Mouse (Mus musculus): ENCODE results near the gene Cnga3. TPM values are rescaled to one million over a fixed set of nuclear protein-coding genes. Genes with fewer than 3 reads are reported as not detected.

The Cnga3 gene
- polyA plus RNA-seq, 1 experiment from 2014 or later: not detected

GRCm38 (mm10) chr1:37220134-37220907 is 6.1 kb downstream of the Cnga3 start:
- Histone ChIP-seq H3K4me2 (no peak overlapping the region), H3K4me3 (replicated peaks) (no peak overlapping the region), H3K4me1 (replicated peaks) (no peaks in the 10 kb centered on the region), H3K9ac (no peak overlapping the region), H3K27ac (no peak overlapping the region), H3K36me3 (no peaks in the 10 kb centered on the region), H3K27me3 (0 out of 2 replicates have a peak, but pooled peaks cover 4% of the 10 kb centered on the region), H3K9me3 (replicated peaks) (no peaks in the 10 kb centered on the region)
- no peak for ATAC-seq (ENCODE audit: low read depth)
- no peak for DNase-seq
- 38% methylated on average over 6 of the region's 6 CpGs for WGBS (ENCODE audit: insufficient replicate concordance)

GRCm38 (mm10) chr1:37222002-37222401 is 7.8 kb downstream of the Cnga3 start:
- H3K27me3 ChIP-seq: no peaks in the 10 kb centered on the region
- H3K9me3 ChIP-seq (replicated peaks): no peaks in the 10 kb centered on the region
- DNase-seq: no peak
- no peak overlapping the region for H3K4me3 ChIP-seq (replicated peaks)
- H3K4me1 ChIP-seq (replicated peaks): no peaks in the 10 kb centered on the region
- no peak overlapping the region for H3K27ac ChIP-seq
- H3K36me3 ChIP-seq: no peaks in the 10 kb centered on the region
- WGBS (ENCODE audit: insufficient replicate concordance): 47% methylated on average over 7 of the region's 7 CpGs
- no peak overlapping the region for H3K9ac ChIP-seq
- H3K4me2 ChIP-seq: no peak overlapping the region
- no peak for ATAC-seq (ENCODE audit: low read depth)

GRCm38 (mm10) chr1:37230404-37230803 is 16.2 kb downstream of the Cnga3 start:
- Histone ChIP-seq H3K9ac (no peak overlapping the region), H3K36me3 (no peaks in the 10 kb centered on the region), H3K4me1 (replicated peaks) (no peaks in the 10 kb centered on the region), H3K4me2 (no peak overlapping the region), H3K27me3 (no peaks in the 10 kb centered on the region), H3K27ac (no peak overlapping the region), H3K4me3 (replicated peaks) (no peak overlapping the region), H3K9me3 (replicated peaks) (no peaks in the 10 kb centered on the region)
- 54% methylated on average over 6 of the region's 6 CpGs for WGBS (ENCODE audit: insufficient replicate concordance)
- DNase-seq (no peak), ATAC-seq (ENCODE audit: low read depth) (no peak)

- Histone ChIP-seq H3K27me3 (no peaks in the 10 kb centered on the region), H3K4me1 (replicated peaks) (no peaks in the 10 kb centered on the region), H3K4me2 (no peak overlapping the region), H3K27ac (no peak overlapping the region), H3K36me3 (no peaks in the 10 kb centered on the region), H3K9ac (no peak overlapping the region), H3K4me3 (replicated peaks) (no peak overlapping the region), H3K9me3 (replicated peaks) (no peaks in the 10 kb centered on the region)
- 57% methylated on average over 6 of the region's 6 CpGs for WGBS (ENCODE audit: insufficient replicate concordance)
- ATAC-seq (ENCODE audit: low read depth): no peak
- DNase-seq: no peak
These were observed 17.1 kb downstream of the Cnga3 start for GRCm38 (mm10) chr1:37231295-37231701.

- H3K27me3 ChIP-seq: no peaks in the 10 kb centered on the region
- WGBS (ENCODE audit: insufficient replicate concordance): 62% methylated on average over 10 of the region's 10 CpGs
- DNase-seq (no peak), ATAC-seq (ENCODE audit: low read depth) (no peak)
- no peaks in the 10 kb centered on the region for H3K36me3 ChIP-seq
- no peak overlapping the region for H3K4me2 ChIP-seq
- no peak overlapping the region for H3K9ac ChIP-seq
- no peaks in the 10 kb centered on the region for H3K4me1 ChIP-seq (replicated peaks)
- no peak overlapping the region for H3K4me3 ChIP-seq (replicated peaks)
- H3K27ac ChIP-seq: no peak overlapping the region
- no peaks in the 10 kb centered on the region for H3K9me3 ChIP-seq (replicated peaks)
These were observed 24.9 kb downstream of the Cnga3 start for GRCm38 (mm10) chr1:37239045-37239635.

GRCm38 (mm10) chr1:37242253-37242652 is 28.0 kb downstream of the Cnga3 start:
- no peak for DNase-seq

GRCm38 (mm10) chr1:37246476-37246875 is 32.2 kb downstream of the Cnga3 start:
- H3K9ac ChIP-seq: no peak overlapping the region
- no peak for ATAC-seq (ENCODE audit: low read depth)
- H3K36me3 ChIP-seq: no peaks in the 10 kb centered on the region
- H3K27ac ChIP-seq: no peak overlapping the region
- DNase-seq: no peak
- no peaks in the 10 kb centered on the region for H3K4me1 ChIP-seq (replicated peaks)
- H3K9me3 ChIP-seq (replicated peaks): no peaks in the 10 kb centered on the region
- no peak overlapping the region for H3K4me2 ChIP-seq
- no peaks in the 10 kb centered on the region for H3K27me3 ChIP-seq
- WGBS (ENCODE audit: insufficient replicate concordance): 69% methylated on average over 2 of the region's 2 CpGs
- no peak overlapping the region for H3K4me3 ChIP-seq (replicated peaks)

More at GRCm38 (mm10) chr1:37242253-37242652, 28.0 kb downstream of the Cnga3 start:
- Histone ChIP-seq H3K36me3 (no peaks in the 10 kb centered on the region), H3K4me2 (no peak overlapping the region), H3K4me3 (replicated peaks) (no peak overlapping the region), H3K27ac (no peak overlapping the region), H3K4me1 (replicated peaks) (no peaks in the 10 kb centered on the region), H3K9ac (no peak overlapping the region), H3K27me3 (no peaks in the 10 kb centered on the region), H3K9me3 (replicated peaks) (no peaks in the 10 kb centered on the region)
- 41% methylated on average over 8 of the region's 8 CpGs for WGBS (ENCODE audit: insufficient replicate concordance)
- ATAC-seq (ENCODE audit: low read depth): no peak

GRCm38 (mm10) chr1:37248406-37248805 is 34.2 kb downstream of the Cnga3 start:
- Histone ChIP-seq H3K4me2 (no peak overlapping the region), H3K4me3 (replicated peaks) (no peak overlapping the region), H3K27me3 (no peaks in the 10 kb centered on the region), H3K4me1 (replicated peaks) (no peaks in the 10 kb centered on the region), H3K9me3 (replicated peaks) (no peaks in the 10 kb centered on the region), H3K36me3 (no peaks in the 10 kb centered on the region), H3K9ac (no peak overlapping the region), H3K27ac (no peak overlapping the region)
- ATAC-seq (ENCODE audit: low read depth) (no peak), DNase-seq (no peak)
- 16% methylated on average over 2 of the region's 2 CpGs for WGBS (ENCODE audit: insufficient replicate concordance)

- H3K9me3 ChIP-seq (replicated peaks): no peaks in the 10 kb centered on the region
- 32% methylated on average over 5 of the region's 5 CpGs for WGBS (ENCODE audit: insufficient replicate concordance)
- H3K9ac ChIP-seq: no peak overlapping the region
These were observed 36.5 kb downstream of the Cnga3 start for GRCm38 (mm10) chr1:37250643-37251310.

GRCm38 (mm10) chr1:37258443-37258842 is 44.2 kb downstream of the Cnga3 start:
- Histone ChIP-seq H3K9ac (no peak overlapping the region), H3K4me1 (replicated peaks) (no peaks in the 10 kb centered on the region), H3K4me2 (no peak overlapping the region), H3K36me3 (no peaks in the 10 kb centered on the region), H3K4me3 (replicated peaks) (no peak overlapping the region), H3K9me3 (replicated peaks) (peaks cover 4% of the 10 kb centered on the region; the same call in 1 of the 2 replicates), H3K27ac (no peak overlapping the region), H3K27me3 (no peaks in the 10 kb centered on the region)
- no peak for ATAC-seq (ENCODE audit: low read depth)
- no peak for DNase-seq
- 62% methylated on average over 2 of the region's 2 CpGs for WGBS (ENCODE audit: insufficient replicate concordance)

More at GRCm38 (mm10) chr1:37250643-37251310, 36.5 kb downstream of the Cnga3 start:
- DNase-seq (peak; percentile 34), ATAC-seq (ENCODE audit: low read depth) (no peak)
- Histone ChIP-seq H3K4me2 (no peak overlapping the region), H3K4me3 (replicated peaks) (no peak overlapping the region), H3K27ac (no peak overlapping the region), H3K4me1 (replicated peaks) (no peaks in the 10 kb centered on the region), H3K36me3 (no peaks in the 10 kb centered on the region), H3K27me3 (no peaks in the 10 kb centered on the region)

GRCm38 (mm10) chr1:37272464-37272863 is 58.2 kb downstream of the Cnga3 start:
- Histone ChIP-seq H3K9me3 (replicated peaks) (no peaks in the 10 kb centered on the region), H3K27ac (no peak overlapping the region), H3K36me3 (no peaks in the 10 kb centered on the region), H3K4me2 (no peak overlapping the region), H3K27me3 (0 out of 2 replicates have a peak, but pooled peaks cover 4% of the 10 kb centered on the region), H3K4me1 (replicated peaks) (no peaks in the 10 kb centered on the region), H3K4me3 (replicated peaks) (no peak overlapping the region), H3K9ac (no peak overlapping the region)
- WGBS (ENCODE audit: insufficient replicate concordance): 5% methylated on average over 7 of the region's 7 CpGs
- no peak for ATAC-seq (ENCODE audit: low read depth)
- peak; percentile 13 for DNase-seq
